Mouse (Mus musculus): ENCODE measurements around the gene Olfr1395.

DNA sequence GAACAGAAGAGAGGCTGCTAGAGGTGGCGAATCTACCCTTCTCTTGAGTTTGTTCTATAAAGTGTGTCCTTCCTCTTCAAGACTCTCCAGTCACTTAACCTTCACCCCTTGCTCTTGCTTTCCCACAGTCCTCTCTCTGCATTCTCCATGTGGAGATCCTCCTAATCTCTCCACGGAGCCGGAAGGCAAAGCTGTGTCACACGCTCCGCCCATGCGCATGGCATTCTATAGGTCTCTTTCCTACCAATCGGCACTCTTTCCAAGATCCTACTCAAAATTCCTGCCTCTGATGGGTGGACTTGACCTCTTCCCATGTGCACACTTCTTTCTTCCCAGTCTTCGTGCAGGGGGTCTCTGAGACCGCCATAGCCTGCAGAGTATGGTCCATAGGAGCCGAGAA, 45.6 kb downstream of the Olfr1395 start:
- TF ChIP-seq CTCF (IDR thresholded peaks at IDR 0.05; ENCODE audit: insufficient read depth, low read depth, low read length) (no peak), POLR2A (IDR thresholded peaks at IDR 0.05; ENCODE audit: insufficient read depth, low read depth, low read length) (no peak)
